In the genomic region with DNA sequence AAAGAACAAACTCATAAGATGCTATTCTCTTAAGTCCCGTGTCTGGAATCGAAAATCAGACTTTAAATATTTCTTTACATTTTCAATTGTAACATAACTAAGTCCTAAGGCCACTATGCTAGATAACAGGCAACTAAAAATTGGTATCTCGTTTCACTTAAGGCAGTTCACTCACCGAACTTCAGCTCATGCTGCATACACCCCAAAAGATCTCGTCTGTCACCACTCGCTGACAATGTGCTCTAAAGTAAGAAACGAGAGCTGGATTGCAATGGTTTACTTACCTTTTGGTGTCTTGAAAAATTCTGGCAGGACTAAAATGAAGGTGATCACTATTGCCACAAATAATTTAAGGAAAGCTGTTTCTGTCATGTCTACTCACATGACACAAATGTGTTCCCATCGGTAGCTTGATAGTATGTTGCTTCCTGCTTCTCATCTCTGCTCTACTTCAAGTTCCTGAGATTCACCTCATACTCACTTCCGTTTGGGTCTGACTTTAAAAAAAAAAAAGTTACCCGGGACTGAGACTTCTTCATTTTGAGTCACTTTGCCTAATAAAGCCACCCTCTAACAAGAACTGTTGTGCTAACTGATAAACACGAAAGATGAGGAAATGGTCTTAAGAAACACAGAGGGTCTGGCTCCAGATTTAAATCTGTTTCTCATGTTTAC, we compare ENCODE assay signal across 14 mouse cellular contexts. TPM values are rescaled to one million over a fixed set of nuclear protein-coding genes. Genes with fewer than 3 reads are reported as not detected.
DNase-seq lines count a peak whose midpoint lies in the region; ATAC-seq and TF ChIP-seq lines count a peak whose summit lies in the region.
"Had no signal": no experiment of that assay in that cellular context is flagged by ENCODE, and none has a peak within 500 bp of the region (broad histone marks: within the 10 kb centered on the region; RNA-seq: fewer than 3 reads in every experiment).

No protein-coding gene starts in this region.

- WGBS in lung, embryonic 14.5 days, result 49% methylated on average over 11 of the region's 11 CpGs

- no peak for TF ChIP-seq POLR2A in bone marrow macrophage, adult 2 months (IDR thresholded peaks at IDR 0.05; ENCODE audit: borderline replicate concordance, low read depth, low read length)

- no peak for ATAC-seq in lung, embryonic 14.5 days (ENCODE audit: insufficient read depth)
- ATAC-seq in megakaryocyte, adult 5-6 weeks (ENCODE audit: poor library complexity, severe bottlenecking), result peak; percentile 90
- ATAC-seq: midbrain, embryonic 16.5 days had no signal

- H3K4me2 ChIP-seq in lung, embryonic 14.5 days, result peak overlapping the region; percentile 7
- H3K4me2 ChIP-seq: embryonic facial prominence, embryonic 13.5 days; heart, embryonic 11.5 days had no signal

- H3K4me1 ChIP-seq in lung, embryonic 14.5 days (ENCODE audit: insufficient read depth), result no peaks in the 10 kb centered on the region
- peaks cover 35% of the 10 kb centered on the region for H3K4me1 ChIP-seq in bone marrow macrophage, adult 2 months (ENCODE audit: control insufficient read depth, insufficient read depth, low read length)

- TF ChIP-seq CTCF in lung, embryonic 14.5 days (IDR thresholded peaks at IDR 0.05; ENCODE audit: low read depth), result no peak
- no peak for TF ChIP-seq CTCF in bone marrow macrophage, adult 2 months (IDR thresholded peaks at IDR 0.05; ENCODE audit: low read depth, low read length)

- H3K9ac ChIP-seq in lung, embryonic 14.5 days, result no peak overlapping the region
- H3K9ac ChIP-seq: embryonic facial prominence, embryonic 13.5 days had no signal

- H3K27me3 ChIP-seq in lung, embryonic 14.5 days (ENCODE audit: insufficient read depth, low read length), result no peaks in the 10 kb centered on the region
- H3K27me3 ChIP-seq: embryonic facial prominence, embryonic 13.5 days had no signal

- no peak overlapping the region for H3K4me3 ChIP-seq in lung, embryonic 14.5 days (ENCODE audit: low read depth, low read length)
- peak overlapping the region; percentile 69 for H3K4me3 ChIP-seq in bone marrow macrophage, adult 2 months (ENCODE audit: insufficient read depth, low read length)
- H3K4me3 ChIP-seq: embryonic facial prominence, embryonic 13.5 days had no signal

- H3K27ac ChIP-seq in lung, embryonic 14.5 days (ENCODE audit: low read depth), result no peak overlapping the region
- H3K27ac ChIP-seq in bone marrow macrophage, adult 2 months (ENCODE audit: insufficient read depth, low read depth, low read length), result peak overlapping the region; percentile 70
- H3K27ac ChIP-seq: embryonic facial prominence, embryonic 13.5 days had no signal

- H3K36me3 ChIP-seq in lung, embryonic 14.5 days (ENCODE audit: insufficient read depth), result no peaks in the 10 kb centered on the region
- H3K36me3 ChIP-seq: embryonic facial prominence, embryonic 13.5 days had no signal

- no peaks in the 10 kb centered on the region for H3K9me3 ChIP-seq in lung, embryonic 14.5 days (ENCODE audit: low read depth, low read length)
- H3K9me3 ChIP-seq: embryonic facial prominence, embryonic 13.5 days had no signal

- no peak for DNase-seq in lung, embryonic 14.5 days
- no peak for DNase-seq in lung, postnatal 25 days (ENCODE audit: low spot score)
- peak; percentile 65 for DNase-seq in CD4-positive, CD25-positive, alpha-beta regulatory T cell, adult 2 months (ENCODE audit: low read depth, low spot score)
- DNase-seq in gastrocnemius, postnatal 4 days (ENCODE audit: low spot score in 2 of 2), result no peak
- DNase-seq in retina, embryonic 14.5 days (ENCODE audit: low spot score), result no peak
- no peak for DNase-seq in cerebellum, postnatal 25 days
- DNase-seq: adrenal gland, postnatal 25 days; cerebellum, adult 8-10 months; retina, postnatal 1 day had no signal

RNA-seq across cellular contexts. Expression of a gene that starts 0.6 kb away (rescaled TPM):
- polyA plus RNA-seq in lung, embryonic 14.5 days (2014; fragmentation: Nextera tagmentation; extraction: Ambion mirVana), result 0.47 and 0.53 TPM in 2 replicates
- polyA plus RNA-seq in bone marrow macrophage, adult 2 months (2012; ENCODE audit: insufficient read depth, insufficient read length, missing spikeins), result 6.1 and 6.3 TPM in 2 replicates
- total RNA-seq in megakaryocyte, adult 5-6 weeks (2015), result 34.8 and 37.4 TPM in 2 replicates
- 54.5 and 54.9 TPM in 2 replicates for total RNA-seq in megakaryocyte, adult 5-6 weeks (2017)
- under 1 TPM; 0.17 to 0.44 TPM for total RNA-seq in gastrocnemius, postnatal 4 days (2021)
- polyA plus RNA-seq: heart, embryonic 11.5 days; midbrain, embryonic 16.5 days had no signal

RNA-seq across cellular contexts. Expression of a gene that starts 16.0 kb away (rescaled TPM):
- polyA plus RNA-seq in lung, embryonic 14.5 days (2014; fragmentation: Nextera tagmentation; extraction: Ambion mirVana), result 30.7 and 31.8 TPM in 2 replicates
- 58.8 and 59.0 TPM in 2 replicates for polyA plus RNA-seq in bone marrow macrophage, adult 2 months (2012; ENCODE audit: insufficient read depth, insufficient read length, missing spikeins)
- total RNA-seq in megakaryocyte, adult 5-6 weeks (2015), result 63.3 and 74.9 TPM in 2 replicates
- 47.5 and 50.7 TPM in 2 replicates for total RNA-seq in megakaryocyte, adult 5-6 weeks (2017)
- total RNA-seq in gastrocnemius, postnatal 4 days (2021), result 10 to 100 TPM; 20.1 to 21.1 TPM

Comparison
In these comparisons a context has a peak if more than half of its experiments do, and no peak if none do; other contexts are left out.
1. RNA of a gene that starts 0.6 kb away (total RNA-seq): 34.8 to 54.9 TPM in megakaryocyte, adult 5-6 weeks; 0.17 to 0.44 TPM in gastrocnemius, postnatal 4 days; every median in the first group is over 10 times any median in the second.